Mouse (Mus musculus) heart, embryonic 16.5 days (tissue): ENCODE measurements around the gene Wnt10a. TPM values are rescaled to one million over a fixed set of nuclear protein-coding genes. Genes with fewer than 3 reads are reported as not detected.

Source experiments
- ATAC-seq: fragments of 200-750 bp; cut with Nextera tagmentation; replicated peaks from 2 replicates; pipeline ENCODE4 v1.8.0; 2017; ENCODE audit warnings: moderate number of reproducible peaks; ENCODE audit not compliant: insufficient read depth, low FRiP score; ENCODE audit errors: extremely low read depth
- H3K27ac ChIP-seq: fragments of 300-500 bp; sonication (generic); 2 replicates; pipeline ENCODE4 v1.5.1; 2014; ENCODE audit warnings: mild to moderate bottlenecking, low read length, control low read depth, moderate library complexity
- H3K27me3 ChIP-seq: fragments of 300-500 bp; sonication (generic); 2 replicates; pipeline ENCODE4 v1.6.1; 2014; ENCODE audit warnings: low read length, mixed read lengths; ENCODE audit not compliant: control insufficient read depth, insufficient read depth
- H3K36me3 ChIP-seq: fragments of 300-500 bp; sonication (generic); 2 replicates; pipeline ENCODE4 v1.6.1; 2014; ENCODE audit not compliant: control insufficient read depth, insufficient read depth
- H3K4me1 ChIP-seq: fragments of 300-500 bp; sonication (generic); 2 replicates; pipeline ENCODE4 v1.6.1; 2014; ENCODE audit warnings: low read length, mixed read lengths; ENCODE audit not compliant: control insufficient read depth, insufficient read depth
- H3K4me2 ChIP-seq: fragments of 300-500 bp; sonication (generic); 2 replicates; pipeline ENCODE4 v1.6.1; 2014; ENCODE audit warnings: low read depth, mild to moderate bottlenecking, control low read depth, low read length
- H3K4me3 ChIP-seq: fragments of 300-500 bp; sonication (generic); 2 replicates; pipeline ENCODE4 v1.5.1; 2014; ENCODE audit warnings: mild to moderate bottlenecking, control low read depth, low read length
- H3K9ac ChIP-seq: fragments of 300-500 bp; sonication (generic); 2 replicates; pipeline ENCODE4 v1.6.1; 2014; ENCODE audit warnings: low read length, control low read depth
- H3K9me3 ChIP-seq: fragments of 300-500 bp; sonication (generic); replicated peaks from 2 replicates; pipeline ENCODE4 v1.6.1; 2016; ENCODE audit warnings: low read length; ENCODE audit not compliant: control insufficient read depth
- WGBS: fragments of 180-500 bp; shearing (Covaris S2); extraction: QIAGEN DNeasy Blood & Tissue Kit; methylation state at CpG from one replicate; pipeline ENCODE4 v1.1.7; 2014; 5-methylcytosine and 5-hydroxymethylcytosine counted together
- polyA plus RNA-seq: library from polyadenylated mRNA; unstranded; fragments of >200 nt; fragmentation: Nextera tagmentation; extraction: Ambion mirVana; gene quantifications from 2 replicates; pipeline ENCODE4 v1.2.1, GENCODE M21; 2015

Gene Wnt10a
- polyA plus RNA-seq, 1 experiment from 2014 or later = 0.20 TPM

- WGBS = 18% methylated on average over 4 of the region's 4 CpGs
- H3K4me3 ChIP-seq = no peak overlapping the region
- H3K9me3 ChIP-seq = no peaks in the 10 kb centered on the region
- no peak overlapping the region for H3K9ac ChIP-seq
- ATAC-seq = 0 out of 2 replicates have a peak, but pooled peaks have one; percentile 65
- H3K36me3 ChIP-seq = no peaks in the 10 kb centered on the region
- H3K27ac ChIP-seq = no peak overlapping the region
- H3K27me3 ChIP-seq = peaks cover 13% of the 10 kb centered on the region
- H3K4me1 ChIP-seq = no peaks in the 10 kb centered on the region
- no peak overlapping the region for H3K4me2 ChIP-seq
Observed at GRCm38 (mm10) chr1:74759773-74760172, 31.5 kb upstream of the Wnt10a start.

GRCm38 (mm10) chr1:74763081-74763480, 28.2 kb upstream of the Wnt10a start:
- Histone ChIP-seq H3K27me3 (peaks cover 31% of the 10 kb centered on the region), H3K9ac (no peak overlapping the region), H3K27ac (no peak overlapping the region), H3K9me3 (no peaks in the 10 kb centered on the region), H3K4me3 (no peak overlapping the region), H3K36me3 (no peaks in the 10 kb centered on the region), H3K4me2 (no peak overlapping the region), H3K4me1 (no peaks in the 10 kb centered on the region)
- 4% methylated on average over 6 of the region's 6 CpGs for WGBS
- ATAC-seq = no peak

DNA sequence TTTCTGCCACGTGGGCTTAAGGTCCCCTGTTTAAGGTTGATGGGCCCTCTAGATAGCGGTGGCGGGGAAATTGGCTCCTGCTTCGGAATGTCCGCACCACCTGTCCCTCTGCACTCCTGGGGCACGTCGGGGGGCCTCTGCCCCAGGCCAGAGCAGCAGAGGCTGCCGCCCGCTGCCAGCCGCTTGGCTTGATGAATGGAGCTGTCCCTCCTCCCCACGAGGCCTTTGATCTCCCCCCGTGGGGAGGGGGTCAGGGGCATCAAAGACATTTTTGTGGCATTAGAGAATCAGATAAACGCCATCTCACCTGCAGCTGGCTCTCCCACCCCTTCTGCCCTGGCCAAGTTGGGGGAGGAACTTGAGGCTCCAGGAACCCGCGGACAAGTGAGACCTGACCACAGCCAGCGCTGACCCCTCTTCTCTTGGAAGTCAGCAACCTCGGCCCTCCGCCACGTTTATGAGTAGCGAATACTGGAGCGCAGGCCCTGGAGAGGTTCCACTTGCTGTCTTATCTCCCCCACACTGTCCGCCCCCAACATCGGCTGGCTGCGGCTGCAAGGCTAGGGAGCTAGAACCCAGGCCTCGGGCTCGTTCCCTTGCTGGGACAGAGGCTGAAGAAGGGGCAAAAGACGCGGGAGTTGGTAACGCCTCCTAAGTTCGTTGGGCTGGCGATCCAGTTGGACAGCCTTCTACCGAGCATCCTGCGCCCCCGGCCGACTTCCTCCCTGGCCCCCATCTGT, 20.4 kb upstream of the Wnt10a start:
- Histone ChIP-seq H3K9me3 (no peaks in the 10 kb centered on the region), H3K27me3 (peaks cover 77% of the 10 kb centered on the region), H3K4me3 (peak overlapping the region; percentile 59), H3K9ac (peak overlapping the region; percentile 28; the same call in 1 of the 2 replicates), H3K4me2 (peak overlapping the region; percentile 91), H3K36me3 (no peaks in the 10 kb centered on the region), H3K4me1 (peaks cover 21% of the 10 kb centered on the region), H3K27ac (no peak overlapping the region)
- ATAC-seq = no peak
- 2% methylated on average over 35 of the region's 35 CpGs for WGBS

DNA sequence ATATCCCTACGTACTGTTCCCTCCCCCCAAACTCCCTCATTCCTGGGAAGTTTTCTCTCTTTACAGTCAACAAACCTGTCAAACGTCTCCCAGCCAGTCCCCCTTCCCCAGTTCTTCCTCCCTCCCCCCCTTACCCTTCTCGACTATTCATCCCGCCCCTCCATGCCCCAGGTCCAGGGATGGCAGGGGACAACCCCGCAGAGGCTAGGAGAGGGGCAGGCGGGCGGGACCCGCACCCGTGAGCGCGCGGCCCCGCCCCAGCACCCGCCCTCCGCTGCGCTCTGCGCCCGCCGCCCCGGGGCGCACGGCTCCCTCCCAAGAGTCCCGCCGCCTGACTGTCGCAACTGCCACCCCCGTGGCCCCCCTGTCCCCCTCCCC, 19.9 kb upstream of the Wnt10a start:
- ATAC-seq = no peak
- H3K27ac ChIP-seq = no peak overlapping the region
- no peaks in the 10 kb centered on the region for H3K36me3 ChIP-seq
- WGBS = under 1% methylated on average over 25 of the region's 26 CpGs
- H3K27me3 ChIP-seq = peaks cover 80% of the 10 kb centered on the region
- peak overlapping the region; percentile 28 for H3K9ac ChIP-seq
- H3K4me1 ChIP-seq = peaks cover 21% of the 10 kb centered on the region
- H3K4me3 ChIP-seq = peak overlapping the region; percentile 59
- H3K4me2 ChIP-seq = peak overlapping the region; percentile 91
- H3K9me3 ChIP-seq = no peaks in the 10 kb centered on the region

GRCm38 (mm10) chr1:74771845-74771930, 19.6 kb upstream of the Wnt10a start, which contains the start of gene Wnt6:
TSS of gene Wnt6 (plus strand) at chr1:74771892.
- H3K9ac ChIP-seq = peak within 1 kb of the TSS; percentile 28
- WGBS = no CpG with 5 or more reads among the region's 8 CpGs
- H3K4me2 ChIP-seq = peak within 1 kb of the TSS; percentile 91
- peak within 1 kb of the TSS; percentile 59 for H3K4me3 ChIP-seq
- H3K36me3 ChIP-seq = no peaks in the 10 kb centered on the region
- peaks cover 79% of the 10 kb centered on the region for H3K27me3 ChIP-seq
- ATAC-seq = no peak
- no peak within 1 kb of the TSS for H3K27ac ChIP-seq
- peaks cover 21% of the 10 kb centered on the region for H3K4me1 ChIP-seq
- H3K9me3 ChIP-seq = no peaks in the 10 kb centered on the region

GRCm38 (mm10) chr1:74771931-74772620, 19.2 kb upstream of the Wnt10a start:
- WGBS = 1% methylated on average over 48 of the region's 51 CpGs
- H3K27ac ChIP-seq = no peak overlapping the region
- H3K9me3 ChIP-seq = no peaks in the 10 kb centered on the region
- H3K9ac ChIP-seq = peak overlapping the region; percentile 28
- peaks cover 78% of the 10 kb centered on the region for H3K27me3 ChIP-seq
- ATAC-seq = no peak
- peaks cover 21% of the 10 kb centered on the region for H3K4me1 ChIP-seq
- H3K36me3 ChIP-seq = no peaks in the 10 kb centered on the region
- H3K4me3 ChIP-seq = peak overlapping the region; percentile 59
- H3K4me2 ChIP-seq = peak overlapping the region; percentile 91

DNA sequence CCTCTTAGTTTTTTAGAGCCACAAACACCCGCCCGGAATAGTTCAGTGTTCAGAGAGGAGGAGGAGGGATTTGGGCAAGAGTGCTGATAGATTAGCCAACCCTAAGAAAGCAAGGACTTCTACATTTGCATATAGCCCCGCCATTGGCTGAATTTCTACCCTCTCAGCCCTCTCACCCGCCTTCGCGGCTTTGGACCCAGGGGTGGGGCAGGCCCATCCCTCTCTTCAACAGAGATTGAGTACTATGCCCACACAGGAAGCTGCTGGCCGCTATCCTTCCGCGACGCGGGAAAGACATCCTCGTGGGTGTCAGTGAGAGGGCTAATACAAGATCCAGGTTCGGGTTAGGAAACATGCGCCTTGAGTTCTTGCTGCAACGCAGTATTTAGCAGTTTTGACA, 18.2 kb upstream of the Wnt10a start:
- Histone ChIP-seq H3K4me3 (peak overlapping the region; percentile 59), H3K36me3 (no peaks in the 10 kb centered on the region), H3K9me3 (no peaks in the 10 kb centered on the region), H3K27ac (no peak overlapping the region), H3K4me1 (peaks cover 21% of the 10 kb centered on the region), H3K9ac (no peak overlapping the region), H3K27me3 (peaks cover 79% of the 10 kb centered on the region), H3K4me2 (peak overlapping the region; percentile 91)
- peak; percentile 91 for ATAC-seq
- under 1% methylated on average over 15 of the region's 15 CpGs for WGBS

GRCm38 (mm10) chr1:74774062-74774461, 17.3 kb upstream of the Wnt10a start:
- peaks cover 73% of the 10 kb centered on the region for H3K27me3 ChIP-seq
- no peaks in the 10 kb centered on the region for H3K36me3 ChIP-seq
- no peak overlapping the region for H3K4me3 ChIP-seq
- H3K27ac ChIP-seq = no peak overlapping the region
- ATAC-seq = no peak
- no peaks in the 10 kb centered on the region for H3K9me3 ChIP-seq
- H3K4me2 ChIP-seq = no peak overlapping the region
- 23% methylated on average over 7 of the region's 7 CpGs for WGBS
- H3K4me1 ChIP-seq = peaks cover 21% of the 10 kb centered on the region
- H3K9ac ChIP-seq = no peak overlapping the region

GRCm38 (mm10) chr1:74775816-74776215, 15.5 kb upstream of the Wnt10a start:
- 18% methylated on average over 5 of the region's 5 CpGs for WGBS
- Histone ChIP-seq H3K9me3 (no peaks in the 10 kb centered on the region), H3K4me1 (peaks cover 19% of the 10 kb centered on the region), H3K4me2 (no peak overlapping the region), H3K36me3 (no peaks in the 10 kb centered on the region), H3K4me3 (no peak overlapping the region), H3K9ac (no peak overlapping the region), H3K27ac (no peak overlapping the region), H3K27me3 (peaks cover 64% of the 10 kb centered on the region)
- no peak for ATAC-seq
